Mouse (Mus musculus) embryonic fibroblast, embryonic 13.5 days (primary cell): ENCODE results near the gene Aff3.

ENCODE experiments used
- CTCF ChIP-seq: IDR thresholded peaks from 2 replicates; pipeline ENCODE4 v1.5.1; 2011; ENCODE audit warnings: mild to moderate bottlenecking, control low read depth, low read length, moderate library complexity, borderline replicate concordance; ENCODE audit not compliant: insufficient read depth
- POLR2A ChIP-seq: IDR thresholded peaks from 2 replicates; pipeline ENCODE4 v1.6.1; 2011; ENCODE audit warnings: low read depth, mild to moderate bottlenecking, control low read depth, low read length, moderate library complexity

GRCm38 (mm10) chr1:38532581-38532980, 132.2 kb downstream of the Aff3 start:
- TF ChIP-seq CTCF (no peak), POLR2A (no peak)
